Mouse (Mus musculus) small intestine, adult 2 months (tissue): ENCODE measurements around the gene Asb15.

Experiments
- CTCF ChIP-seq: fragments of 200-500 bp; IDR thresholded peaks from 2 replicates; pipeline ENCODE4 v1.5.1; 2012; ENCODE audit warnings: low read depth, mild to moderate bottlenecking, control low read depth, inconsistent platforms, low read length, moderate library complexity, mixed read lengths; ENCODE audit not compliant: insufficient replicate concordance, insufficient read length; ENCODE audit errors: extremely low read depth
- POLR2A ChIP-seq: fragments of 200-500 bp; IDR thresholded peaks from 2 replicates; pipeline ENCODE4 v1.6.1; 2012; ENCODE audit warnings: low read depth, mild to moderate bottlenecking, control low read depth, inconsistent platforms, low read length, moderate library complexity

DNA sequence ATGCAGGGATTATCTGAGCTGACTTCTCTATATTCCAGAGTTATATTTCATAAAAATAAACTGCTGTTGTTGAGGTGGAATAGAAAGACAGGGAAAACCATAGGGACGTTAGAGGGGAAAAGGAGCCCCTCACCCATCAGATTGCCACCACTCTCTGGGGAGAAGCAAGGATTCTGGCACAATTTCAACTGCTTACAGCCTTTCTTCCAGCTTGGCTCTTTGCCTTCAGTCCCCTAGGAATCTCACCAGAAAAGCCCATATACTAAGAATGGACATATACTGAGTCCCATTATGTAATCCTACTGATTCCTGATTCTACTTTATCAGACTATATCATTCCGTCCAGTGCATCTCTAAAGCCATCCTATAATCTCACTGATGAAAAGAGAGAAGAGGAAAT lies 23.8 kb upstream of the Asb15 start:
- TF ChIP-seq POLR2A (no peak), CTCF (no peak)
